Mouse (Mus musculus) brain, embryonic 18.5 days (tissue): ENCODE measurements at regions not wholly inside any gene's neighbourhood (a gene's known extent, or its start where the extent isn't known, plus 50 kb on each side); places are given as distances from the start of the nearest gene placed in this dataset.

Experiments
- DNase-seq: peaks from one replicate; pipeline ENCODE4 v3.0.0-alpha.2; 2012; ENCODE audit warnings: low read depth, low spot score

GRCm38 (mm10) chr13:38753722-38754121 lies 94.9 kb upstream of the Eef1e1 start:
- no peak for DNase-seq

- no peak for DNase-seq
These were observed 93.0 kb upstream of the Eef1e1 start for GRCm38 (mm10) chr13:38751876-38752275.

- DNase-seq, result no peak
These were observed 81.2 kb upstream of the Eef1e1 start for GRCm38 (mm10) chr13:38740066-38740465.

GRCm38 (mm10) chr13:38736361-38737035 lies 77.6 kb upstream of the Eef1e1 start:
- DNase-seq, result no peak

GRCm38 (mm10) chr13:38735294-38735693 lies 76.4 kb upstream of the Eef1e1 start:
- no peak for DNase-seq

- no peak for DNase-seq
These were observed 74.4 kb upstream of the Eef1e1 start for GRCm38 (mm10) chr13:38733246-38733645.

- no peak for DNase-seq
These were observed 66.6 kb upstream of the Eef1e1 start for GRCm38 (mm10) chr13:38725452-38725851.

GRCm38 (mm10) chr13:38721166-38721565 lies 62.3 kb upstream of the Eef1e1 start:
- DNase-seq, result no peak

- no peak for DNase-seq
These were observed 56.0 kb upstream of the Eef1e1 start for GRCm38 (mm10) chr13:38714838-38715237.
